Mouse (Mus musculus) thymus, adult 2 months (tissue): Measurements from ENCODE around the gene Gm21637. TPM values are rescaled to one million over a fixed set of nuclear protein-coding genes. Genes with fewer than 3 reads are reported as not detected.
"Not testable (repeated sequence)": the region's sequence is repeated elsewhere in the genome, so short reads cannot be mapped to it uniquely, and the experiment has no call there.

ENCODE experiments used
- DNase-seq: peaks from one replicate; pipeline ENCODE4 v3.0.0; 2021
- H3K27ac ChIP-seq: fragments of 200-500 bp; 2 replicates; pipeline ENCODE4 v1.5.1; 2012; ENCODE audit warnings: low read length, control low read depth; ENCODE audit not compliant: control insufficient read depth, insufficient read depth
- H3K27me3 ChIP-seq: fragments of 200-500 bp; 2 replicates; pipeline ENCODE4 v1.6.1; 2012; ENCODE audit warnings: mild to moderate bottlenecking, low read length, moderate library complexity, mixed read lengths; ENCODE audit not compliant: control insufficient read depth, insufficient read depth
- H3K36me3 ChIP-seq: fragments of 200-500 bp; 2 replicates; pipeline ENCODE4 v1.6.1; 2012; ENCODE audit warnings: mild to moderate bottlenecking, low read length, moderate library complexity; ENCODE audit not compliant: control insufficient read depth, insufficient read depth
- H3K4me1 ChIP-seq: fragments of 200-500 bp; replicated peaks from 2 replicates; pipeline ENCODE4 v1.6.1; 2012; ENCODE audit warnings: low read length; ENCODE audit not compliant: control insufficient read depth, insufficient read depth
- H3K4me3 ChIP-seq: fragments of 200-500 bp; 2 replicates; pipeline ENCODE4 v1.5.1; 2012; ENCODE audit warnings: mild to moderate bottlenecking, low read length, control low read depth, moderate library complexity; ENCODE audit not compliant: control insufficient read depth, insufficient read depth
- WGBS: fragments of 180-500 bp; shearing (Covaris S2); methylation state at CpG from one replicate; pipeline ENCODE4 v1.1.7; 2018; 5-methylcytosine and 5-hydroxymethylcytosine counted together
- polyA plus RNA-seq: library from polyadenylated mRNA; depleted of rRNA; stranded (reverse); fragments of >200 nt; gene quantifications from 2 replicates; pipeline ENCODE4 v1.2.3, GENCODE M21; 2012; rRNA removed

Gene Gm21637
- polyA plus RNA-seq: not detected in 2 replicates

DNA sequence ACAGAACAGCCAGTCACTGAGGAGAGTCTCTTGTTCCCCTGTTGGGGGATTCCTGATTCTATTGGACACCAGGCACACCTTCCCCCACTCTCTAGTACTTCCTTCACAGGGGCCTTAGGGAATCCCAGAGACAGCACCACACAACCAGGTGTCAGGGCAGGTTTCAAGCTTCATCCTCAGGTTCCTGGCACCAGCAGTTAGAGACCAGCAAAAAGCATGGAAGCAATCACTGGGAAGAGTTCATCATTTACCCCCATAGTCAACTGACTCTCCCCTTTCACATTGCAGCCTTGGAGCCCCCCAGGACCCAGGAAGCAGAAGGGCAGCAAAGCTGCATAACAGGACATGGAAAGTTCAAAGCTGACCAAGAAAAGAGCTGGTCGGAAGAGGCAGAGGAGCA lies at the start of gene Gm21637:
Gene Gm21637, plus strand, starts transcription at position 301 of the 400 bp plus-strand sequence.
- DNase-seq, H3K4me3 ChIP-seq, H3K4me1 ChIP-seq, H3K27ac ChIP-seq, H3K36me3 ChIP-seq, H3K27me3 ChIP-seq: not testable (repeated sequence)
- WGBS: no CpG with 5 or more reads among the region's 1 CpGs

Other genes starting within 250 kb of the Gm21637 start
- not detected in 2 replicates for gene Btbd35f25, start 244.9 kb upstream of the Gm21637 start, polyA plus RNA-seq
- not detected in 2 replicates for gene Btbd35f22, start 85.8 kb downstream of the Gm21637 start, polyA plus RNA-seq